Mouse (Mus musculus) neural tube, embryonic 15.5 days (tissue): ENCODE results near the gene Fgfr2. TPM values are rescaled to one million over a fixed set of nuclear protein-coding genes. Genes with fewer than 3 reads are reported as not detected.

Source experiments
- ATAC-seq: fragments of 200-750 bp; cut with Nextera tagmentation; 2 replicates; pipeline ENCODE4 v1.8.0; 2017; ENCODE audit warnings: mild to moderate bottlenecking, moderate TSS enrichment, moderate library complexity; ENCODE audit not compliant: low FRiP score
- H3K27ac ChIP-seq: fragments of 300-500 bp; sonication (generic); replicated peaks from 2 replicates; pipeline ENCODE4 v1.5.1; 2015; ENCODE audit warnings: mild to moderate bottlenecking, inconsistent platforms
- H3K27me3 ChIP-seq: fragments of 300-500 bp; sonication (generic); replicated peaks from 2 replicates; pipeline ENCODE4 v1.6.1; 2015; ENCODE audit warnings: inconsistent platforms
- H3K36me3 ChIP-seq: fragments of 300-500 bp; sonication (generic); 2 replicates; pipeline ENCODE4 v1.6.1; 2015; ENCODE audit warnings: inconsistent platforms
- H3K4me1 ChIP-seq: fragments of 300-500 bp; sonication (generic); 2 replicates; pipeline ENCODE4 v1.6.1; 2015; ENCODE audit warnings: inconsistent platforms
- H3K4me2 ChIP-seq: fragments of 300-500 bp; sonication (generic); 2 replicates; pipeline ENCODE4 v1.6.1; 2015; ENCODE audit warnings: inconsistent platforms, mild to moderate bottlenecking, moderate library complexity
- H3K4me3 ChIP-seq: fragments of 300-500 bp; sonication (generic); replicated peaks from 2 replicates; pipeline ENCODE4 v1.5.1; 2015; ENCODE audit warnings: mild to moderate bottlenecking, inconsistent platforms
- H3K9ac ChIP-seq: fragments of 300-500 bp; sonication (generic); replicated peaks from 2 replicates; pipeline ENCODE4 v1.6.1; 2015; ENCODE audit warnings: mild to moderate bottlenecking, inconsistent platforms
- H3K9me3 ChIP-seq: fragments of 300-500 bp; sonication (generic); replicated peaks from 2 replicates; pipeline ENCODE4 v1.6.1; 2016; ENCODE audit warnings: inconsistent platforms
- WGBS: fragments of 180-500 bp; shearing (Covaris S2); methylation state at CpG from one replicate; pipeline ENCODE4 v1.1.7; 2015; ENCODE audit warnings: mixed read lengths; 5-methylcytosine and 5-hydroxymethylcytosine counted together
- polyA plus RNA-seq: library from polyadenylated mRNA; unstranded; fragments of >200 nt; fragmentation: Nextera tagmentation; extraction: Ambion mirVana; gene quantifications from 2 replicates; pipeline ENCODE4 v1.2.1, GENCODE M21; 2015

Gene Fgfr2
- polyA plus RNA-seq, 1 experiment from 2014 or later = 21.2 TPM

DNA sequence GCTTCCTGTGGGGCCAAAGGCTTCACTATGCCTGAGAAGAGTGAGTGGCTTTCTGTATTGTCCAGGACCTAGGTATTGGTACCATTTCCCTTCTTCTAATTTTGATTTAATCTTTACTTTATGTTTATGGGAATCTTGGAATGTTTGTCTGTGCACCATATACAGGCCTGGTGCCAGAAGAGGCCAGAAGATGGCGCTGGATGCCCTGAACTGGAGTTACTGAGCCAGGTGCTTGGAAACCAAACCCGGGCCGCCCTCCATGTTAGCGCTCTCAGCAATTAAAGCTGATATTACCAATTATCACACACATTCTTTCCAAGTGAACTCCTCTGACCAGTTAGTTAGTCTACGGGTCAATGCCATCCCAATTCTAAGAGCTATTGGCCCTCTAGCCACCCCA lies 68.7 kb downstream of the Fgfr2 start:
- Histone ChIP-seq H3K36me3 (peaks cover 4% of the 10 kb centered on the region; the same call in 1 of the 2 replicates), H3K4me2 (no peak overlapping the region), H3K9ac (no peak overlapping the region), H3K9me3 (no peaks in the 10 kb centered on the region), H3K4me3 (no peak overlapping the region), H3K27me3 (no peaks in the 10 kb centered on the region), H3K27ac (no peak overlapping the region), H3K4me1 (peaks cover 13% of the 10 kb centered on the region)
- ATAC-seq = no peak
- 96% methylated on average over 5 of the region's 5 CpGs for WGBS

DNA sequence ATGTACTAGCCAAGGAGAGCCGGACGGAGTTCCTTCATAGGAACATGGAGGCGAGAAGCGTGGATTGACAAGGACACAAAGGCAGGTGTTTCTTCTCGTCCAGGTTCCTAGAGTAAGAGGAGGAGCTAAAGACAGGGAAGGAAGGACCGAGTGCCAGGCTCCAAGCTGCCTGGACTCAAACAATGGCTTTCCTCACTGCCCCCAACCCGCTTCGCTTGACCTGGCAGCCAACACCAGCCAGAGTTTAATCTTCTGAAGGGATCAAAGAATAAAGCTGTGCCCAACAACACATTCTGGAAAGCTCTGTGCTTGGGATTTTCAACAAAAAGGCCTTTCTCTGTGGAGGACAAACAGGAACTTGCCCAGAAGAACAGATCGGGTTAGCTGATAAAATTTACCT lies 69.4 kb downstream of the Fgfr2 start:
- Histone ChIP-seq H3K4me3 (no peak overlapping the region), H3K9ac (no peak overlapping the region), H3K4me1 (peaks cover 5% of the 10 kb centered on the region), H3K9me3 (no peaks in the 10 kb centered on the region), H3K27ac (no peak overlapping the region), H3K27me3 (no peaks in the 10 kb centered on the region), H3K4me2 (no peak overlapping the region), H3K36me3 (peaks cover 4% of the 10 kb centered on the region; the same call in 1 of the 2 replicates)
- 83% methylated on average over 9 of the region's 9 CpGs for WGBS
- ATAC-seq = no peak

DNA sequence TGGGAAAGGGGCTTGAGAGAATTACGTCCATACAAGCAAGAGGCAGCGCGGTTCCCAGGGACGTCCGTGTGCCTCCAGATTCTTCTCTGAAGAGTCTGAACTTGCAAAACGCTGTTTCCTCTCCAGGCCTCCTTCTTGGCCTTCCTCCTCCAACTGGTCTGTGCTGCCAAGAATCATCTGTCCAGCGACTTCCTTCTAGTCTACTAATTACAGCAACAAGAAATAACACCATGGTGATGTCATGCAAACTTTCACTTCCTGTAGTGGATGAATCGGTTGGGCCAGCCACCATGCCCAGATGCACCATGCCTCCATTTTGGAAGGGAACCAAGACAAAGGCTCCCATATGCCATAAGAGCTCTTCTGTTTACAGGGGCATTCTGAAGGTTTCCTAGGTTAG lies 70.3 kb downstream of the Fgfr2 start:
- no peak for ATAC-seq
- H3K4me1 ChIP-seq = peaks cover 8% of the 10 kb centered on the region
- H3K4me3 ChIP-seq = no peak overlapping the region
- no peak overlapping the region for H3K27ac ChIP-seq
- H3K9me3 ChIP-seq = no peaks in the 10 kb centered on the region
- no peak overlapping the region for H3K9ac ChIP-seq
- peaks cover 4% of the 10 kb centered on the region; the same call in 1 of the 2 replicates for H3K36me3 ChIP-seq
- no peak overlapping the region for H3K4me2 ChIP-seq
- no peaks in the 10 kb centered on the region for H3K27me3 ChIP-seq
- WGBS = 85% methylated on average over 8 of the region's 8 CpGs

DNA sequence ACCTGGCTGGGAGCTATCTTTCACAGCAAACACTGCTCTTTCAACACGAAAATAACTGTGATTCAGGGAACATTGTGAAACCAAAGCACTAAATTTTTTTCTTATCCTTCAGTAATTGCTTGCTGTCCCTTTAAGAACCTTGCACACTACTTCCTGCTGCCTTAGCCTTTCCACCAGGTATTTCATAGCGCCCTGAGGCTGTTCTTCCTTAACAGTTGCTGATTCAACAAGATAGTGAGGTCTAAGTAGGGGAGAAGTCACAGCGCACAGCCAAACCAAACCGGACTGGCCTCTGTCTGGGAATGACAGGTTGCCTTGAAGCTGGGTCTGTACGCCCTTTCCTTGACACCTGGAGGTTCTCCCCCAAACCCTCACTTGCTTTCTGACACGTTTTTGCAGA lies 72.5 kb downstream of the Fgfr2 start:
- Histone ChIP-seq H3K4me2 (no peak overlapping the region), H3K36me3 (peaks cover 4% of the 10 kb centered on the region; the same call in 1 of the 2 replicates), H3K27me3 (no peaks in the 10 kb centered on the region), H3K9me3 (no peaks in the 10 kb centered on the region), H3K4me3 (no peak overlapping the region), H3K4me1 (peaks cover 8% of the 10 kb centered on the region; the same call in 1 of the 2 replicates), H3K27ac (no peak overlapping the region), H3K9ac (no peak overlapping the region)
- 79% methylated on average over 6 of the region's 6 CpGs for WGBS
- ATAC-seq = no peak

DNA sequence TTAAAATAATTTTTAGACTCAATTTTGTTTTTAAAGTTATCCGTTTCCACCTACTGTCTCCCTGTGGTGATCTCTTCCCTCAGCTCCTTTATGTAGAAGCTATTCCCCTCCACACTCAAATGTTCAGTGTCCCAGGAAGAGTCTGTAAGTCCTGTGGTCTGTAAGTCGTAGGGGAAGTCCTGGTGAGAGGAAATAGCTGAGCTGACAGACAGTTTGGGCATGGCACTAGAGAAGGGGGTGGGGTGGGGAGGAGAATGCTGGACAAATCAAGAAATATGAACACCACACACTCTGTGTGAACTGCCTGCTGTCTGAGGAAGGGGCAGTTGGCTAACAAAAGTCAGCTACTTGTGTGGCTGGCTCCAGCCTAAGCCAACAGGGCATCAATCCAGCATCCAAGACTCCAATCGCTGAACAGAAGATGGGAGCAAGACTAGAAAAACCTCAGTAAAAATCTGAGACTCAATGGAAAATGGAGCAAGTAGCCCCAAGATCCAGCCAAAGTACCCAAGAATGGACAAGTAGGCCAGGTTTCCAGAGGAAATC lies 75.0 kb downstream of the Fgfr2 start:
- Histone ChIP-seq H3K4me1 (peaks cover 22% of the 10 kb centered on the region), H3K4me2 (no peak overlapping the region), H3K4me3 (no peak overlapping the region), H3K36me3 (no peaks in the 10 kb centered on the region), H3K27me3 (no peaks in the 10 kb centered on the region), H3K9me3 (no peaks in the 10 kb centered on the region), H3K27ac (no peak overlapping the region), H3K9ac (no peak overlapping the region)
- no peak for ATAC-seq
- 74% methylated on average over 3 of the region's 3 CpGs for WGBS

DNA sequence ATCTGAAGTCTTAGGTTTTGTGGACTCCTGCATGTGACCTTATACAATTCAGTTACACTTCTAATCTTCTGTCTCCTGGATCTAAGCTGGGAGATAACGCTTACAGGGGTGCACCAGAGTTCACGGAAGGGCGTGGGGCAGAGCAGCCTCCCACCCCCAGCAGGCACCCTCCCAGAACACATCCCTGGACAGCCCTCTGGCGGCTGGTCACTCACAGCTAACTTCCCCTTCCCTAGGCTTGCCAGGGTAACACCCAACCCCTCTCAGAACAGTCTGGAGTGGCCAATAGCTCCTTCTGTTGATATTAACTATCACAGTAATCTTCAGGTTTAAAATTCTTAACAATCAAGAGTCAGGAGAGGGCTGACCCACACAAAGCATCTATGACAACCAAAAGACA lies 75.9 kb downstream of the Fgfr2 start:
- Histone ChIP-seq H3K4me3 (no peak overlapping the region), H3K9ac (no peak overlapping the region)

DNA sequence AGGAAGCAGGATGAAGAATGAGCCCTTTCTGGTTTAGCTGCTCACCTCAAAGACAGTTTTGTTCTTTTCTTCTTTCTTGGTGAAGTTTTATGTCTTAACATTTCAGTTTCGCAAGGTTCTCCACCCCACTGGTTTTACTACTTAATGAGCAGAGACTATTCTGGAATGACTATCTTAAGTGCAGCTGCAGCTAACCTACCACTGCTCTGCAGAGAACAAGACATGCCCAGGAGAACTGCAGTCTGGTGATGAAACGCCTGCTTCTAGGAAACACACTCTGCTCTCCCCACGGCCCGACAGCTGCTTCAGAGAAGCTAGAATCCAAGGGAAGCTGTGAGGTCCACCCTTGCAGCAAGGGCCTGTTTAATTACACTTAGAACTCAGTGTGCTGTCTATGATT lies 78.4 kb downstream of the Fgfr2 start:
- Histone ChIP-seq H3K4me3 (no peak overlapping the region), H3K27ac (no peak overlapping the region), H3K9me3 (no peaks in the 10 kb centered on the region), H3K27me3 (no peaks in the 10 kb centered on the region), H3K36me3 (no peaks in the 10 kb centered on the region), H3K9ac (no peak overlapping the region), H3K4me2 (no peak overlapping the region), H3K4me1 (peaks cover 21% of the 10 kb centered on the region)
- WGBS = 17% methylated on average over 4 of the region's 4 CpGs
- ATAC-seq = no peak

More for the DNA sequence above, 75.9 kb downstream of the Fgfr2 start:
- peaks cover 21% of the 10 kb centered on the region for H3K4me1 ChIP-seq
- WGBS = 88% methylated on average over 4 of the region's 4 CpGs
- H3K36me3 ChIP-seq = no peaks in the 10 kb centered on the region
- H3K9me3 ChIP-seq = no peaks in the 10 kb centered on the region
- H3K27ac ChIP-seq = no peak overlapping the region
- no peak for ATAC-seq
- no peak overlapping the region for H3K4me2 ChIP-seq
- H3K27me3 ChIP-seq = no peaks in the 10 kb centered on the region

DNA sequence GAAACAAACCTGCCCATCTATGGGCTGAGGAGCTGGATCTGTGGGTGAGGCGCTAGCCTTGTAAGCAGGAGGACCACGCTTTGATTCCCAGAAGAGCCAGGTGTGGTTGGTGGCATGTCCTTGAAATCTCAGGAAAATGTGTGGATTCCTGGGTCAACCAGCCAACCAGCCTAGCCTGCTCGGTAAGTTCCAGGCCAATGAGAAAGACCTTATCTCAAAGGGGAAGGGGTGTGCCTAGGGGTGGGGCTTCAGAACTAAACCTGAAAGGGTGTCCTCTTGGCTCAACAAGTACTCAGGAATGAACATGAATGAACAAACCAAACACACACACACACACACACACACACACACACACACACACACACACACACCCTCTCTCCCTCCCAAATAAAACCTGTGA lies 81.4 kb downstream of the Fgfr2 start:
- Histone ChIP-seq H3K4me3 (no peak overlapping the region), H3K36me3 (no peaks in the 10 kb centered on the region), H3K27ac (no peak overlapping the region), H3K4me2 (no peak overlapping the region), H3K4me1 (peaks cover 29% of the 10 kb centered on the region), H3K9me3 (no peaks in the 10 kb centered on the region), H3K9ac (no peak overlapping the region), H3K27me3 (no peaks in the 10 kb centered on the region)
- ATAC-seq = no peak
- WGBS = 74% methylated on average over 3 of the region's 3 CpGs

DNA sequence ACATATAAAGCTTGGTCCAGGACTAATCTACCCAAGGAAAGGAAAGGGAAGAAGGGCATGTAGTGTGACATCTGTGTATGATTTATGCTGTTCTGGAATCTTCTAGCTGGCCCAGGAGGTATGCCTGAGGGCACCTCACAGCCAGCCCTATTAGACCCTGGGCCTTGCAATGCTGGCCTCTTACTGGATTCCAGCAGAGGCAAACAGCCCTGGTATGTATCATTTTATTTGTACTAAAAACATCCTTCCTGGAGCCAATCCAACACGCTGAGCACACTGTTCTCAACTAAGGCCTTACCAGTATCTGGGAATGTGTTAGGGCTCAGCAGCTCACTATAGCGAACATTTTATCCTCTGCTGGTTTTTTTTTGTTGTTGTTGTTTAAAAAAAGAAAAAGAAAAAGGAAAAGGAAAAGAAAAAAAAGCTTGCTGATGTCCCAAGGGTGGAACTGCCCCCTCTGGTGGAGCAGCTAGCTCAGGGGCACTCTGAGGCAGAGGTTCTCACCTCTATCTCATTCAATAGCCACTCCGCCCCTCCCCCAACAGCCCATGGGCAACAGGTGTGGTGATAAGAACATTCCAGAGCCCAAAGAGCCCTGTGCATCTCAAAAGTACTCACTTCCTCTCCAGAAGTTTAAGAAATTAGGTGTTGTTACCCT lies 82.3 kb downstream of the Fgfr2 start:
- WGBS = 88% methylated on average over 3 of the region's 3 CpGs
- ATAC-seq = no peak
- Histone ChIP-seq H3K9me3 (no peaks in the 10 kb centered on the region), H3K4me3 (no peak overlapping the region), H3K4me2 (no peak overlapping the region), H3K27me3 (no peaks in the 10 kb centered on the region), H3K9ac (no peak overlapping the region), H3K27ac (no peak overlapping the region), H3K4me1 (peaks cover 33% of the 10 kb centered on the region), H3K36me3 (no peaks in the 10 kb centered on the region)

DNA sequence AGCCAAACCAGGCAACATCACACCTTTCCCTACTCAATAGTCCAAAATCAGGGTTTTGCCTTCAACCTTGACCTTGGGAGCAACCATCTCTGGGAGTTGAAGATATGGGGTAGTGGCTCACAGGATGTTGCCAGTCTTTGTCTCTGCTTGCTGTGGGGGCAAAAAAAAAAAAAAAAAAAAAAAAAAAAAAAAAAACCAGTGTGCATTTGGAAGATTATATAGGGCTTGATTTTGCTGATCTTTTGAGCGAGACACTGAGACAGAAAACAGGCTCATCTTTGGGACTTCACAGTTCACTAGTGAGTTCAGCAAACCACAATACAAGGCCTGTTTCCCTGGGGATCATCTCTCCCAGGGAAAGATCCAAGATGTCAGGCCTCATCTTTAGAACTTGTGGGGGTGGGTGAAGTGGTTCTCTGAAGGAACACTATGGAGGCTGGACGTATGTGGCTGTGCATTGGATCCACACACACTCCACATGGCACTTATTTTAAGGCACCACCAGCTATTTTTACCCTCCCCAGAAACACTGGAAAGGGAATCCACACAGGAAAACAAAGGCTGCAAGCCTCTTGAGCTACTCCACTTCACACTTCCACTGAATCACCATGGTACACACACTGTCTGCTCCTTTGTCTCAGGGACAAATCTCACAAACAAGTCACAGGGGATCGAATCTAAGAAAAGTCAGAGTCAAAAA lies 83.4 kb downstream of the Fgfr2 start:
- 69% methylated on average over 3 of the region's 3 CpGs for WGBS
- H3K36me3 ChIP-seq = no peaks in the 10 kb centered on the region

DNA sequence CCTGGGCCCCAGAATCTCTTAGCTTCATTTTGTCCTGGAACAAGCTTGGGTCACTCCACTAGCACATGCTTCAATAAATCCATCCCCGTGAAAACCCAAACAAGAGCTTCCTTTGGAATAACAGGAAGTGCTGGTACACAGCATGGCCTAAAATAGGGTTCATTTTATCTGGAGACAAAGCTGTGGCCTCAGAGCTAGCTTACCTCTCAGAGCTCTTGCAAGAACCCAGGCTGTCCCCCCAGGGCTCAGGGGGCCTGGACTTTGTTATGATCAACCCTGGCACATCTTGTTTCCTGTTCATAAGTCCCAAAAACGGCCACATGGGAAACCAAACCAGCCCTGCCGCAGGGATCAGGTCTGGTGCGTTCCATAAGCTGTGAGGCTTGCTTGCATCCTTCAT lies 85.5 kb downstream of the Fgfr2 start:
- H3K4me3 ChIP-seq = no peak overlapping the region
- no peak overlapping the region for H3K9ac ChIP-seq
- ATAC-seq = no peak
- H3K36me3 ChIP-seq = no peaks in the 10 kb centered on the region
- WGBS = 48% methylated on average over 4 of the region's 4 CpGs
- H3K4me2 ChIP-seq = no peak overlapping the region
- no peaks in the 10 kb centered on the region for H3K9me3 ChIP-seq
- no peaks in the 10 kb centered on the region for H3K27me3 ChIP-seq
- H3K27ac ChIP-seq = no peak overlapping the region
- H3K4me1 ChIP-seq = peaks cover 41% of the 10 kb centered on the region

More for the DNA sequence above, 83.4 kb downstream of the Fgfr2 start:
- H3K27me3 ChIP-seq = no peaks in the 10 kb centered on the region
- no peaks in the 10 kb centered on the region for H3K9me3 ChIP-seq
- no peak for ATAC-seq
- no peak overlapping the region for H3K27ac ChIP-seq
- no peak overlapping the region for H3K9ac ChIP-seq
- H3K4me2 ChIP-seq = no peak overlapping the region
- H3K4me3 ChIP-seq = no peak overlapping the region
- H3K4me1 ChIP-seq = peaks cover 30% of the 10 kb centered on the region

DNA sequence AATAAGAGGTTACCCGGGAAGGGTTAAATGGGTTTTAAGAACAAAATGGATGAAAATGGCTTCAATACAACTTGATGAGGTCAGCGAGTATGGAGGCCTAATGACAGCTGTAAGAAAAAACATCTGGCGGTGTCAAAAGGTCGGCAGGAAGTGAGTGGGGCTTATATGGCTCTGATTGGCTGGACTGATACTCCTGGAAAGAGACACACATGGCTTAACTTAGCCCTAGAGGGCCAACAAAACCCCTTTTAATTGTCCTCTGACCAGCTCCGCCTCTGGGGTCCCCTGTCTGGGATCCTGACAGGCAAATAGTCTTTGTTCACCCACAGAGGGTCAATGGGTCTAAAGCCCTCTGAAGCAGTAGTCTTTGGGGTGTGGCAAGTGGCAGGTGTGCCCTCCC lies 85.9 kb downstream of the Fgfr2 start:
- Histone ChIP-seq H3K27ac (no peak overlapping the region), H3K4me1 (peaks cover 44% of the 10 kb centered on the region), H3K9ac (no peak overlapping the region), H3K27me3 (no peaks in the 10 kb centered on the region), H3K9me3 (no peaks in the 10 kb centered on the region), H3K36me3 (no peaks in the 10 kb centered on the region), H3K4me3 (no peak overlapping the region), H3K4me2 (no peak overlapping the region)
- 32% methylated on average over 5 of the region's 5 CpGs for WGBS
- ATAC-seq = no peak
